Mouse (Mus musculus) megakaryocyte, embryonic 14.5 days (primary cell): ENCODE data around the gene Glp2r.

ENCODE experiments used
- FLI1 ChIP-seq: IDR thresholded peaks from 2 replicates; pipeline ENCODE4 v1.6.1; 2012; ENCODE audit warnings: low read length, inconsistent platforms, mixed read lengths
- GATA1 ChIP-seq: IDR thresholded peaks from 3 replicates; pipeline ENCODE4 v1.6.1; 2012; ENCODE audit warnings: mixed read lengths, low read length, inconsistent platforms, borderline replicate concordance

DNA sequence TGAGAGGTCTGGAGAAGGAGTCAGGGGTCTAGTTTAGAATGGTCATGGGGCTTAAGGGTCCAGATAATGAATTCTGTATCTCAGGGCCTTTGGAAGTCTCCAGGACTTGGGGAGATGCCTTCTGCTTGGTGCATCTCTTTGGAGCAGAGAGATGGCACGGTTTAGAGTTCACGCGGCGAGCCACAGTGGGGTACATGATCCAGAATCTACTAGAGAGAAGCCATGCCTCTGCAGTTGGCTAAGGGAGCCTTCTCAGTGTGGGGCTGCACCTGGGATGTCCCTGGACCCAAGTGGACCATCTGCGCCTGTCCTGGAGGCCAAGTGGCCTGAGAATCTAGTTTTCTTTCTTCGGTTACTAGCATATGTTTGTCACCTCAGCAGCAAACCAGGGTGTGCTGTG, 100.9 kb downstream of the Glp2r start:
- no peak for TF ChIP-seq GATA1
- TF ChIP-seq FLI1: no peak
